Mouse (Mus musculus): ENCODE measurements around the gene Snx18. TPM values are rescaled to one million over a fixed set of nuclear protein-coding genes. Genes with fewer than 3 reads are reported as not detected.

Snx18 gene
- polyA plus RNA-seq, 1 experiment: 14.2 TPM

DNA sequence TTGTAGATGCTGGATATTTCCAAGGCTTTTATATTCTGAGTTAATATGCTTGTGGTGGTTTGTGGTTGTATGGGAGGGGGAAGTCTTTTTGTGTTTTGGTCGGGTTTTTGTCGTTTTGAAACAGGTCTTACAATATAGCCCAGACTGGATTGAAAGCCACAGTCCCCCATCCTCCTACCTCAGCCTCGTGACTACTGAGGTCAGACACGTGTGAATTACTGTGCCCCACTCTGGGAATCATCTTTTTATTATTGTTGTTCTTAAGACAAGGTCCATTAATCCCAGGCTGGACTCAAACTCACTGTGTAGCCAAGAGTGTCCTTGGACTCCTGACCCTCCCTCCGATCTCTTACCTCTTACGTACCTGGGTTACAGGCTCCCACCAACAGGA, 38.0 kb downstream of the Snx18 start:
- TF ChIP-seq POLR2A (IDR thresholded peaks at IDR 0.05; ENCODE audit: borderline replicate concordance, extremely low read depth, insufficient read depth, insufficient read length, poor library complexity, severe bottlenecking) (no peak), CTCF (IDR thresholded peaks at IDR 0.05; ENCODE audit: borderline replicate concordance, extremely low read depth, insufficient read depth, insufficient read length) (no peak)
- no peak for DNase-seq (ENCODE audit: low read depth)

- no peak for DNase-seq (ENCODE audit: low read depth)
- no peak for TF ChIP-seq CTCF (IDR thresholded peaks at IDR 0.05; ENCODE audit: borderline replicate concordance, extremely low read depth, insufficient read depth, insufficient read length)
- no peak for TF ChIP-seq POLR2A (IDR thresholded peaks at IDR 0.05; ENCODE audit: borderline replicate concordance, extremely low read depth, insufficient read depth, insufficient read length, poor library complexity, severe bottlenecking)
These were observed 38.5 kb downstream of the Snx18 start for GRCm38 (mm10) chr13:113579788-113580399.

DNA sequence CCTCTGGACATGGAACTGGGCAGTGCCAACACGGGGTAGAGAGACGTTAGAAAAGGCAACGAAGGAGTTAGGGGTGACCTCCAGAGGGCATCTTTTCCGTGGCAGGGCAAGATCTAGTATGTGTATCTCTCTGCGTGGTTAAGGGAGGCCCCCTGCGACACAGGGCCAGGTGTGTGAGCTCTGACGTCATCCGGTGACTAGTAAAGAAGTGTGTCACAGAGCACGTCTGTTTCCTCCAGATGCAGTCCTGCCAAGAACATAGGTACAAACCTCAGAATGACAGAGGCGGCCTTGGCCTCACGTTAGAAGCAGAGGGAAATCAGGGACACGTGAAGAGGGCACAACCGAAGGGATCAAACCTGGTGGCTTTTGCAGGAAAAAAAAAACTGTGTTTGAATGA, 44.1 kb downstream of the Snx18 start:
- DNase-seq (ENCODE audit: low read depth): no peak
- TF ChIP-seq POLR2A (IDR thresholded peaks at IDR 0.05; ENCODE audit: borderline replicate concordance, extremely low read depth, insufficient read depth, insufficient read length, poor library complexity, severe bottlenecking): no peak
- no peak for TF ChIP-seq CTCF (IDR thresholded peaks at IDR 0.05; ENCODE audit: borderline replicate concordance, extremely low read depth, insufficient read depth, insufficient read length)

- TF ChIP-seq CTCF (IDR thresholded peaks at IDR 0.05; ENCODE audit: borderline replicate concordance, extremely low read depth, insufficient read depth, insufficient read length): no peak
- TF ChIP-seq POLR2A (IDR thresholded peaks at IDR 0.05; ENCODE audit: borderline replicate concordance, extremely low read depth, insufficient read depth, insufficient read length, poor library complexity, severe bottlenecking): no peak
- DNase-seq (ENCODE audit: low read depth): no peak
These were observed 45.0 kb downstream of the Snx18 start for GRCm38 (mm10) chr13:113573377-113573776.

- no peak for DNase-seq (ENCODE audit: low read depth)
- TF ChIP-seq CTCF (IDR thresholded peaks at IDR 0.05; ENCODE audit: borderline replicate concordance, extremely low read depth, insufficient read depth, insufficient read length) (no peak), POLR2A (IDR thresholded peaks at IDR 0.05; ENCODE audit: borderline replicate concordance, extremely low read depth, insufficient read depth, insufficient read length, poor library complexity, severe bottlenecking) (no peak)
These were observed 46.2 kb downstream of the Snx18 start for GRCm38 (mm10) chr13:113572046-113572686.

DNA sequence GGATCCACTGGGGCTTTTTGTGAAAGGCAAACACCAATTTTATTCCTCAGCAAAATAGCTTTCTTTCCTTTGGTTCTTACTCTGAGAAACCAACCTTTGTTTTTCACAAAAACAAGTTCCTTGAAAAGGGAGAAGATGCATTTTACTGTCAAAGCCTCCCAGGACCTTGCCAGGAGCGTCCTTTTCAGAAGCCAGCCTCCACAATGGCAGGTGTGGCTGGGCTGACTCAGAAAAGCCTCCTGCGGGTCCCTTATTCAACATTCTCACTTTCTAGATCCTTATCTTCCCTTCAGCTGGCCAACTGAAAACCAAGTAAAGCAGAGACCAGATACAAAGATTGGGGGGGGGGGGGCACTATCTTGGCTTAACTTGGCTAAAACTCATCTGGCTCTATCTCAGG, 48.8 kb downstream of the Snx18 start:
- DNase-seq (ENCODE audit: low read depth): no peak
- no peak for TF ChIP-seq POLR2A (IDR thresholded peaks at IDR 0.05; ENCODE audit: borderline replicate concordance, extremely low read depth, insufficient read depth, insufficient read length, poor library complexity, severe bottlenecking)
- TF ChIP-seq CTCF (IDR thresholded peaks at IDR 0.05; ENCODE audit: borderline replicate concordance, extremely low read depth, insufficient read depth, insufficient read length): no peak

- TF ChIP-seq POLR2A (IDR thresholded peaks at IDR 0.05; ENCODE audit: borderline replicate concordance, extremely low read depth, insufficient read depth, insufficient read length, poor library complexity, severe bottlenecking): no peak
- TF ChIP-seq CTCF (IDR thresholded peaks at IDR 0.05; ENCODE audit: borderline replicate concordance, extremely low read depth, insufficient read depth, insufficient read length): no peak
- DNase-seq (ENCODE audit: low read depth): no peak
These were observed 51.4 kb downstream of the Snx18 start for GRCm38 (mm10) chr13:113566951-113567350.

GRCm38 (mm10) chr13:113566411-113566810, 52.0 kb downstream of the Snx18 start:
- no peak for DNase-seq (ENCODE audit: low read depth)
- TF ChIP-seq CTCF (IDR thresholded peaks at IDR 0.05; ENCODE audit: borderline replicate concordance, extremely low read depth, insufficient read depth, insufficient read length) (no peak), POLR2A (IDR thresholded peaks at IDR 0.05; ENCODE audit: borderline replicate concordance, extremely low read depth, insufficient read depth, insufficient read length, poor library complexity, severe bottlenecking) (no peak)

DNA sequence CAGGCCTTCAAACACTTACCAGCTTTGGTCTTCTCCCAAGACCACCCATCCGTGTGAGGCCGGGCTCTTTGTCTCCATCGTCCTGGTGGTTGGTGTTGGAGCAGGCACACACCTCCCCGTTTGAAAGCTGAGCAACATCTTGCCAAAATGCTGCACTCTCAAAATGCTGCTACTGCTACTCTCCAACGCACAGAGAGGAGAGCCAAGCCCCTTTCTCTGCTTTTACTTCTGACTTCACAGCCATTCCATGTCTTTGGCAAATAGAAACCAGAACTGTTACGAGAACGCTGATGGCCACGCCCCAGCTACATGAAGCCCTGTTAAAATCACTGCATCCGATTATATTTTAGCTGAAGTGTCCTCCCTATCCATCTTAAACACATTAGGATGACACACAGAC, 58.7 kb downstream of the Snx18 start:
- TF ChIP-seq POLR2A (IDR thresholded peaks at IDR 0.05; ENCODE audit: borderline replicate concordance, extremely low read depth, insufficient read depth, insufficient read length, poor library complexity, severe bottlenecking): no peak
- TF ChIP-seq CTCF (IDR thresholded peaks at IDR 0.05; ENCODE audit: borderline replicate concordance, extremely low read depth, insufficient read depth, insufficient read length): no peak
- no peak for DNase-seq (ENCODE audit: low read depth)

DNA sequence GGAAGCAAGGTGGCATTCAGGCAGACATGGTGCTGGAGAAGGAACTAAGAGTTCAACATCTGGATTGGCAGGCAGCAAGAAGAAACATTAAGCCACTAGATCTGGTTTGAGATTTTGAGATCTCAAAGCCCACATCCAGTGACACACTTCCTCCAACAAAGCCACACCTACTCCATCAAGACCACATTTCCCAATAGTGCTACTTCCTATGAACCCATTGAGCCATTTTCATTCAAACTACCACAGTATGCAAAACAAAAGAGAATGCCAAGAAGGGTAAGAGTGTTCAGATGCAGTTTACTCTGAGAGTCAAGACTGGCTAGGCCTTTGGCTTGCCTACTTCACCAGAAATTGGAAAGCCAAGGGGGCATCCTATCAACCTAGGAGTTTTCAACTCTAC, 61.8 kb downstream of the Snx18 start:
- DNase-seq (ENCODE audit: low read depth): no peak
- TF ChIP-seq CTCF (IDR thresholded peaks at IDR 0.05; ENCODE audit: borderline replicate concordance, extremely low read depth, insufficient read depth, insufficient read length) (no peak), POLR2A (IDR thresholded peaks at IDR 0.05; ENCODE audit: borderline replicate concordance, extremely low read depth, insufficient read depth, insufficient read length, poor library complexity, severe bottlenecking) (no peak)

DNA sequence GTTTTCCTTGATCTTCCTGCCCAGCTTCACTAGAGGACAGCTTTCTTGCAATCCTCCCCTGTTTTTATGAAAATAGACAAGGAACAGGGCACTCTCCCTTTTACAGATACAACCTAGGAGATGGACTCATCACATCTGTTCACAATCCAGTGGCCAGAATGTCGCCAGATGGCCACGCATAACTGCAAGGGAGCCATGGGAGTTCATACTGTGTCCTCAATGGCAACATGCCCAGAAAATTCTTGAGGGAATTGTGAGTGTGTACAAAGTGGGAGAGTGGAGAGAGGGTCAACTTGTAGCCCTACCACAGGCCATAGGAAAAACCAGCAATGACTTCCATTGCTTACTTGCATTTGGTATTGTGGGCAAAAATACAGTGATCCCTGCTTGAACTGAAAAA, 63.1 kb downstream of the Snx18 start:
- DNase-seq (ENCODE audit: low read depth): peak; percentile 35
- no peak for TF ChIP-seq CTCF (IDR thresholded peaks at IDR 0.05; ENCODE audit: borderline replicate concordance, extremely low read depth, insufficient read depth, insufficient read length)
- no peak for TF ChIP-seq POLR2A (IDR thresholded peaks at IDR 0.05; ENCODE audit: borderline replicate concordance, extremely low read depth, insufficient read depth, insufficient read length, poor library complexity, severe bottlenecking)

GRCm38 (mm10) chr13:113553603-113554230, 64.6 kb downstream of the Snx18 start:
- no peak for TF ChIP-seq POLR2A (IDR thresholded peaks at IDR 0.05; ENCODE audit: borderline replicate concordance, extremely low read depth, insufficient read depth, insufficient read length, poor library complexity, severe bottlenecking)
- no peak for TF ChIP-seq CTCF (IDR thresholded peaks at IDR 0.05; ENCODE audit: borderline replicate concordance, extremely low read depth, insufficient read depth, insufficient read length)
- DNase-seq (ENCODE audit: low read depth): no peak
